Mouse (Mus musculus): ENCODE measurements around the gene Map2k2.
A peak's percentile ranks its signal among the peaks of the same experiment; 100 is the strongest.
"Not testable (repeated sequence)": the region's sequence is repeated elsewhere in the genome, so short reads cannot be mapped to it uniquely, and the experiment has no call there.

Gene Map2k2

GRCm38 (mm10) chr10:81177491-81177925 lies 71.8 kb downstream of the Map2k2 start:
- no peak for DNase-seq

GRCm38 (mm10) chr10:81177958-81178712 lies 72.4 kb downstream of the Map2k2 start:
- DNase-seq: no peak

GRCm38 (mm10) chr10:81178927-81179326 lies 73.2 kb downstream of the Map2k2 start:
- no peak for DNase-seq

GRCm38 (mm10) chr10:81179451-81180342 lies 74.0 kb downstream of the Map2k2 start:
- DNase-seq: no peak

GRCm38 (mm10) chr10:81180946-81181345 lies 75.2 kb downstream of the Map2k2 start:
- no peak for DNase-seq

GRCm38 (mm10) chr10:81181860-81182259 lies 76.1 kb downstream of the Map2k2 start:
- not testable (repeated sequence) for DNase-seq

- peak; percentile 98 for DNase-seq
These were observed 76.9 kb downstream of the Map2k2 start, which contains the start of gene Dapk3 for GRCm38 (mm10) chr10:81182336-81183333. Gene Dapk3, plus strand, starts transcription at chr10:81183005.

Measured in right cerebral cortex, postnatal 25 days (tissue).